Mouse (Mus musculus): ENCODE measurements around the gene Smu1. TPM values are rescaled to one million over a fixed set of nuclear protein-coding genes. Genes with fewer than 3 reads are reported as not detected.
"Not testable (repeated sequence)": the region's sequence is repeated elsewhere in the genome, so short reads cannot be mapped to it uniquely, and the experiment has no call there.

Smu1 gene
- 122 and 126 TPM in 2 replicates for polyA plus RNA-seq (2015; fragmentation: Nextera tagmentation; extraction: Ambion mirVana)

DNA sequence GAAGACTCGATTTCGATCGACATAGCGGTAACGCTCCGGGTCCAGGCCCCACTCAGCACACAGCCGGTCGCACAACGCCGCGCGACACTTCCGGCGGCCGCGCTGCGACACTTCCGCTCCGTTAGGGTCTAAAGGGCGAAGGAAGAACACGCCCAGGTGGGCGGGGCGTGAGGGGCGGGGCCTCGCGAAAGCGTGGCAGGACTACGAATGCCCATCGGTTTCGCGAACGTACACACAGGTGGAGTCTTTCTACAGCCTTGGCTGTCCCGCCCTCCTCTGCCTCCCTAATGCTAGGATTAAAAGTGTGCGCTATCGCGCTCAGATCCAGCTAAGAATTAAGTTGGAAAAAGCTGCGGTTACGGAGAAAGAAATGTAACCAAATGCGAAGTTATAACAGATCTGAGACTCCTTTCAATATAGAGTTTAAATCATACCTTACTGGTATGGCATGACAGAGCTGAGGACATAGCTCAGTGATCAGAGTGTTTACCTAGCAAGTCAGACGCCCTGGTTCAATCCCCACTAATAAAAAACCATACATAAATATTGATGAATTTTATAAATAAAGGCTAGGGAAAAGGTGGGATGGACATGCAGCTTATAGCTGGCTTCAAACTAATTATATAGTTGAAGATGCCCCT, at the start of gene Smu1:
TSS of gene Smu1 (minus strand) at position 144 of the 641 bp plus-strand sequence.
- peaks cover 7% of the 10 kb centered on the region for H3K36me3 ChIP-seq (ENCODE audit: insufficient read depth, low read length)
- peak within 1 kb of the TSS; percentile 54; the same call in 1 of the 2 replicates for H3K27ac ChIP-seq
- peak; percentile 95 for DNase-seq (ENCODE audit: low spot score)
- H3K27me3 ChIP-seq (ENCODE audit: insufficient read depth, low read length), result no peaks in the 10 kb centered on the region
- peak within 1 kb of the TSS; percentile 65 for H3K4me3 ChIP-seq (replicated peaks; ENCODE audit: low read depth, low read length)
- ATAC-seq (replicated peaks; ENCODE audit: low FRiP score, low read depth), result peak; percentile 99
- H3K4me2 ChIP-seq (ENCODE audit: low read length), result peak within 1 kb of the TSS; percentile 78
- H3K9ac ChIP-seq (ENCODE audit: low read depth, low read length), result peak within 1 kb of the TSS; percentile 96
- under 1% methylated on average over 40 of the region's 40 CpGs for WGBS
- no peaks in the 10 kb centered on the region for H3K4me1 ChIP-seq (replicated peaks; ENCODE audit: insufficient read depth, low read length)
- no peak for TF ChIP-seq CTCF (IDR thresholded peaks at IDR 0.05; ENCODE audit: low read depth)
- H3K9me3 ChIP-seq (replicated peaks; ENCODE audit: low read length), result no peaks in the 10 kb centered on the region

DNA sequence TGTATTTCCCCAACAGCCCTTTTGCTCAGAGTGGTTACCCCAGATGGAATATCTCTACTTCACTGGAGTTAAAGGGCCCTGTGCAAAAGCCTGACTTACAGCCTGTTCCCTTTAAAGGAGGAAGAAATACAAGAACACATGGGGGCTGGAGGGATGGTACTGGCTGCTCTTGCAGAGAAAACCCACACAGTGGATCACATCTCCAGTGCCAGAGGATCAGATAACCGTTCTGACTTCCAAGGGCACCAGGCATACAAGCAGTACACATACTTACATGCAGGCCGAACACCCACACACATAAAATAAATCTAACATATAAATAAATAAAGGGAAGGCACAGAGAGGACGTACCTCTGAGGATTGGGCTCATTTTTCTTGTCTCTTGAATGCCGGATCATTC, 49.7 kb upstream of the Smu1 start:
- TF ChIP-seq CTCF (IDR thresholded peaks at IDR 0.05; ENCODE audit: low read depth), result no peak
- Histone ChIP-seq H3K27ac (no peak overlapping the region), H3K4me1 (replicated peaks; ENCODE audit: insufficient read depth, low read length) (no peaks in the 10 kb centered on the region), H3K36me3 (ENCODE audit: insufficient read depth, low read length) (peaks cover 50% of the 10 kb centered on the region), H3K27me3 (ENCODE audit: insufficient read depth, low read length) (no peaks in the 10 kb centered on the region), H3K4me3 (replicated peaks; ENCODE audit: low read depth, low read length) (no peak overlapping the region), H3K9ac (ENCODE audit: low read depth, low read length) (no peak overlapping the region), H3K9me3 (replicated peaks; ENCODE audit: low read length) (no peaks in the 10 kb centered on the region), H3K4me2 (ENCODE audit: low read length) (no peak overlapping the region)
- peak; percentile 56 for DNase-seq (ENCODE audit: low spot score)
- 58% methylated on average over 4 of the region's 4 CpGs for WGBS
- no peak for ATAC-seq (replicated peaks; ENCODE audit: low FRiP score, low read depth)

DNA sequence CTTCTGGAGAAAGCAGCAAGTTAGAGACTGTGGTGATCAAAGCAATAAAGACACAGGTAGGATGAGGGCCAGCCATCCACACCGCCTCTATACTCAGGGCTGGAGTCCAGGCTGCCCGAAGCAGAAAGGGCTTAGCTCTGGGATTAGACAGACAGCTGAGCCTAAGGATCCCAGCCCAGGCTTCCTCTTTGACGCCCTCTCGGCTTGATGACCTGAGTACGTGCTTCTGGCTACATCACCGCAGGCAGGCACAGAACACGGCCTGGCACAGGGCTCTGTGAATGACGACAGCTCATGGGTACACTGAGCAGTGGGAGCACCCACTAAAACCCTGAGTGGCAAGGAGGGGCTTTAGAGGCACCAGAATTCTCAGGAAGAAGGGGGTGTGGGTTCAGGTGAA, 47.7 kb upstream of the Smu1 start:
- 90% methylated on average over 8 of the region's 8 CpGs for WGBS
- Histone ChIP-seq H3K4me2 (ENCODE audit: low read length) (no peak overlapping the region), H3K36me3 (ENCODE audit: insufficient read depth, low read length) (peaks cover 44% of the 10 kb centered on the region), H3K4me1 (replicated peaks; ENCODE audit: insufficient read depth, low read length) (no peaks in the 10 kb centered on the region), H3K27me3 (ENCODE audit: insufficient read depth, low read length) (no peaks in the 10 kb centered on the region), H3K9ac (ENCODE audit: low read depth, low read length) (no peak overlapping the region), H3K9me3 (replicated peaks; ENCODE audit: low read length) (no peaks in the 10 kb centered on the region), H3K27ac (no peak overlapping the region), H3K4me3 (replicated peaks; ENCODE audit: low read depth, low read length) (no peak overlapping the region)
- ATAC-seq (replicated peaks; ENCODE audit: low FRiP score, low read depth) (no peak), DNase-seq (ENCODE audit: low spot score) (no peak)
- TF ChIP-seq CTCF (IDR thresholded peaks at IDR 0.05; ENCODE audit: low read depth), result no peak

DNA sequence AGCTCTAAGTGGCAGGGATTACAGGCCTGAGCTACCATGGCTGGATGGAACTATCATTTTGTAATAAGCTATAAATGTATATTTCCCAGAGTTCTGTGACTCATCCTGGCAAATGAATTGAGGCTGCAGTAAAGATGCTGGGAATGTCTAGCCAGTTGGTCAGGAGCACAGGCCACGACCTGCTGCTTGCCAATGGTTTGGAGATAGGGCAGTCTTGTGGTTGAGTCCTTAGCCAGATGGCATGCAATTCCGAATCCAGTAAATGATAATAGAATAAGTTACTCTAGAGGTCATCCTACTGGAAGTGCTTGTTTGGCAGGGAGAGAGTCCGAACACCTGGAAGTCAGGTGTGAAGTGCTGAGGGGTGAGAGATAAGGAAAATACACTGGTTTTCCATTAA, 45.1 kb upstream of the Smu1 start:
- no peaks in the 10 kb centered on the region for H3K9me3 ChIP-seq (replicated peaks; ENCODE audit: low read length)
- no peak overlapping the region for H3K4me2 ChIP-seq (ENCODE audit: low read length)
- no peak overlapping the region for H3K27ac ChIP-seq
- 91% methylated on average over 3 of the region's 3 CpGs for WGBS
- TF ChIP-seq CTCF (IDR thresholded peaks at IDR 0.05; ENCODE audit: low read depth), result no peak
- no peak overlapping the region for H3K4me3 ChIP-seq (replicated peaks; ENCODE audit: low read depth, low read length)
- DNase-seq (ENCODE audit: low spot score) (no peak), ATAC-seq (replicated peaks; ENCODE audit: low FRiP score, low read depth) (no peak)
- peaks cover 29% of the 10 kb centered on the region for H3K36me3 ChIP-seq (ENCODE audit: insufficient read depth, low read length)
- H3K9ac ChIP-seq (ENCODE audit: low read depth, low read length), result no peak overlapping the region
- H3K4me1 ChIP-seq (replicated peaks; ENCODE audit: insufficient read depth, low read length), result no peaks in the 10 kb centered on the region
- no peaks in the 10 kb centered on the region for H3K27me3 ChIP-seq (ENCODE audit: insufficient read depth, low read length)

DNA sequence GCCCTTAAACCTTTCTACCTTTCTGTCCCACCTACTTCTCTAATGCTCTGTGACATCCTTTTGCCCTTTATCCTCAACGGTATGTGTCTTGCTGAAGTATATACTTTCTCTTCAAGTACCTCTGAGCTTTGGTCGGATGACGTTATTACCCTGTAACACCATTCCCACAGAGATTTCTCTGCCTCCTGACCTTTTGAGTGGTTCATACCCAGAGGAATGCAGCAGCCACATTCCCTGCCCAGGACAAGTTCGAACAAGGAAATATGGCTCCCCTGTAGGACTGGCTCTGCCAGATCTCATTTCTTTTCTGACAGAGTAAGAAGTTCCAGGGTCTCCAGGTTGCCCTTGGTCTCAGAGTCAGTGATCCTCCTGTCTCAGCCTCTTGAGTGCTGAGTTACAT, 44.2 kb upstream of the Smu1 start:
- Histone ChIP-seq H3K9me3 (replicated peaks; ENCODE audit: low read length) (no peaks in the 10 kb centered on the region), H3K36me3 (ENCODE audit: insufficient read depth, low read length) (peaks cover 24% of the 10 kb centered on the region), H3K9ac (ENCODE audit: low read depth, low read length) (no peak overlapping the region), H3K27ac (no peak overlapping the region), H3K4me3 (replicated peaks; ENCODE audit: low read depth, low read length) (no peak overlapping the region), H3K4me2 (ENCODE audit: low read length) (no peak overlapping the region), H3K27me3 (ENCODE audit: insufficient read depth, low read length) (no peaks in the 10 kb centered on the region), H3K4me1 (replicated peaks; ENCODE audit: insufficient read depth, low read length) (no peaks in the 10 kb centered on the region)
- DNase-seq (ENCODE audit: low spot score) (no peak), ATAC-seq (replicated peaks; ENCODE audit: low FRiP score, low read depth) (peak; percentile 75)
- WGBS, result 71% methylated on average over 4 of the region's 4 CpGs
- no peak for TF ChIP-seq CTCF (IDR thresholded peaks at IDR 0.05; ENCODE audit: low read depth)

DNA sequence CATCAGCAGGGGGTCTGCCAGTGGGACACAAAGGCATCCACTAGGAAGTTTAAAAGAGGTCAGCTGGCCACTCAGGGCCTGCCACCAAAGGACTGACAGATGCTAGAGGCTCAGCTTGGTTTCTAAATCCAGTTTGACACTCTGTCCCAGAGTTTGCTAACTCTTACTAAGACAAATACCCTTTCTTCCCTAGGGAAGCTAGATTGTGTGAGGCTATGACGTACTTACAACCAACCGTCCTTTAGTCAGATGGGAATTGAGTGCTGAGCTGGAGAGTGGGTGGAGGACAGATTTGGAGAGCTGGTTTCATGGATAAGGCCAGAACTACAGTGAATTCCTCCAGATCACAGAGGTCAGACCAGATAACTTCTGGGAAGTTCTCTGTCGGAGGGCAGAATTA, 43.1 kb upstream of the Smu1 start:
- H3K36me3 ChIP-seq (ENCODE audit: insufficient read depth, low read length), result peaks cover 20% of the 10 kb centered on the region
- no peak overlapping the region for H3K27ac ChIP-seq
- no peak overlapping the region for H3K4me2 ChIP-seq (ENCODE audit: low read length)
- WGBS, result 82% methylated on average over 3 of the region's 3 CpGs
- H3K9ac ChIP-seq (ENCODE audit: low read depth, low read length), result no peak overlapping the region
- no peak for TF ChIP-seq CTCF (IDR thresholded peaks at IDR 0.05; ENCODE audit: low read depth)
- no peaks in the 10 kb centered on the region for H3K9me3 ChIP-seq (replicated peaks; ENCODE audit: low read length)
- ATAC-seq (replicated peaks; ENCODE audit: low FRiP score, low read depth) (no peak), DNase-seq (ENCODE audit: low spot score) (no peak)
- no peaks in the 10 kb centered on the region for H3K27me3 ChIP-seq (ENCODE audit: insufficient read depth, low read length)
- no peak overlapping the region for H3K4me3 ChIP-seq (replicated peaks; ENCODE audit: low read depth, low read length)
- H3K4me1 ChIP-seq (replicated peaks; ENCODE audit: insufficient read depth, low read length), result no peaks in the 10 kb centered on the region

DNA sequence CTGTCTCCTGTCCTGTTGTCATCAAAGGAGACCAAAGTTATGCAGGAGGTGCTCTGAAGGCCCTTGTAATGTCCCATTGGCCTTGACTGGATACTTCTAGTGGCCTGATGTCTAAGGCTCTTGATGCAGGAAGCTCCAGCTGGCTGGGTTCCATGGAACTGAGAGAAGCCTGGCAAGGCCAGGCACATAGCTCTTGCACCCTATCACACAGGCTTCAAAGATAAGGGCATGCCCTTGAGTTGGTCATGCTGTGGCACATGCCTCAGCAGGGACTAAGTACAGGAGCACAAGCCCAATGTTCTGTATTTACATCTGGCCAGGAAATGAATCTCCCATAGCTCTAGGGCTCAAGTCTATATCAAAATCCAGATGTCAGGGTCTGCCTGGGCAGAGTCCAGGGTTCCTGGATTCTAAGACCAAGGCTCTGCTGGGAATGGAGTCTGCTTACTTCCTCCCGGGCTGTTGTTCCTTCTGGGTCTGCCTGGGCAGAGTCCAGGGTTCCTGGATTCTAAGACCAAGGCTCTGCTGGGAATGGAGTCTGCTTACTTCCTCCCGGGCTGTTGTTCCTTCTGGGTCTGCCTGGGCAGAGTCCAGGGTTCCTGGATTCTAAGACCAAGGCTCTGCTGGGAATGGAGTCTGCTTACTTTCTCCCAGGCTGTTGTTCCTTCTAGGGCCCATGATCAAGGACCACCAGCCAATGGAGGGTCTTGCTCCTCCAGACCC, 41.3 kb upstream of the Smu1 start:
- H3K9ac ChIP-seq (ENCODE audit: low read depth, low read length); H3K9me3 ChIP-seq (replicated peaks; ENCODE audit: low read length); H3K27me3 ChIP-seq (ENCODE audit: insufficient read depth, low read length); H3K4me3 ChIP-seq (replicated peaks; ENCODE audit: low read depth, low read length); H3K27ac ChIP-seq; H3K4me2 ChIP-seq (ENCODE audit: low read length); H3K4me1 ChIP-seq (replicated peaks; ENCODE audit: insufficient read depth, low read length); DNase-seq (ENCODE audit: low spot score); H3K36me3 ChIP-seq (ENCODE audit: insufficient read depth, low read length): not testable (repeated sequence)
- ATAC-seq (replicated peaks; ENCODE audit: low FRiP score, low read depth), result peak; percentile 45
- 78% methylated on average over 1 of the region's 2 CpGs for WGBS

Measured in kidney, postnatal 0 days (tissue).